Mouse (Mus musculus): ENCODE data around the gene Hmgcs2.

GRCm38 (mm10) chr3:98319190-98319589, 39.0 kb downstream of the Hmgcs2 start:
- TF ChIP-seq CTCF (IDR thresholded peaks at IDR 0.05) (no peak), POLR2A (IDR thresholded peaks at IDR 0.05; ENCODE audit: insufficient read depth, low read depth, low read length) (no peak)
